Mouse (Mus musculus) liver, adult (tissue): ENCODE results near the gene Gm45521.

ENCODE experiments used
- GATA4 ChIP-seq: IDR thresholded peaks from 2 replicates; pipeline ENCODE4 v1.6.1; 2014; ENCODE audit warnings: mild to moderate bottlenecking, low read length; ENCODE audit not compliant: insufficient replicate concordance

Gene Gm45521

DNA sequence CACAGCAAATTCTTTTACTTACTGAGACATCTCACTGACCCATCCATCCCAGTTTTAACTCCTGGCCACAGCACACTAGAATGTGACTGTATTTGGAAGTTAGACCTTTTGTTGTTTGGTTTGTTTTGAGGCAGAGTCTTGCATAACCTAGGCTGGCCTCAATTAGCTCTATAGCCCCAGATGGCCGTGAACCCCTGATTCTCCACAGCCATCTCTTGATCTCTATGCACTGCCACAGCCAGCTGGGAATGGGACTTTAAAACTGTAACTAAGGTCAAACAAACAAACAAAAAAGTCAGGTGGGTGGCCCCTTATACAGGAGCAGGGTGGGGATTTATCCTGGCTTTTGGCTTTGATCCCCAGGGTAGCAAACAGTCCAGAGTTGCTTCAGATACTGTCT lies 17.6 kb downstream of the Gm45521 start:
- TF ChIP-seq GATA4 = peak; percentile 23; the same call in 1 of the 2 replicates

- TF ChIP-seq GATA4 = no peak
Measured at GRCm38 (mm10) chr14:7975177-7975576, 18.1 kb downstream of the Gm45521 start.

- TF ChIP-seq GATA4 = no peak
Measured at GRCm38 (mm10) chr14:7977471-7977870, 20.4 kb downstream of the Gm45521 start.

DNA sequence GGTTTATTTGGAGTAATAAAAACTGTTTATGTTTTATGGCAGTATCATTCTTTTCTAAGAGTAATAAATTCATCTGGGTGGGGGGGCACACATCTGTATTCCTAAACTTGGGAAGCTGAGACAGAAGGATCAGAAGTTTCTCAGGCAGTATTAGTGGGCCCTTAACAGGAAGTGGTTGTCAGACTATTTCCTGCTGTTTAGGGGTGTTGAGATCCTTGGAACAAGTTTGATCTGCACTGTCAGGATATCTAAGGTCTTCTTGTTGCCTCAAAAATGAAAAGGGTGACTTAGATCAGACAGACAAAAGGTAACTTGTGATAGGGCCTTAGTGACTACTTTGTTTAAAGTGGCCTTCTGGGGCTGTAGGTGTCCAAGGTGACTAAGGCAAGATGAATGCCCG lies 21.1 kb downstream of the Gm45521 start:
- TF ChIP-seq GATA4 = no peak

- no peak for TF ChIP-seq GATA4
Measured at GRCm38 (mm10) chr14:7981226-7981625, 24.1 kb downstream of the Gm45521 start.

- no peak for TF ChIP-seq GATA4
Measured at GRCm38 (mm10) chr14:7986913-7987312, 29.8 kb downstream of the Gm45521 start.

- no peak for TF ChIP-seq GATA4
Measured at GRCm38 (mm10) chr14:7989371-7989770, 32.3 kb downstream of the Gm45521 start.

DNA sequence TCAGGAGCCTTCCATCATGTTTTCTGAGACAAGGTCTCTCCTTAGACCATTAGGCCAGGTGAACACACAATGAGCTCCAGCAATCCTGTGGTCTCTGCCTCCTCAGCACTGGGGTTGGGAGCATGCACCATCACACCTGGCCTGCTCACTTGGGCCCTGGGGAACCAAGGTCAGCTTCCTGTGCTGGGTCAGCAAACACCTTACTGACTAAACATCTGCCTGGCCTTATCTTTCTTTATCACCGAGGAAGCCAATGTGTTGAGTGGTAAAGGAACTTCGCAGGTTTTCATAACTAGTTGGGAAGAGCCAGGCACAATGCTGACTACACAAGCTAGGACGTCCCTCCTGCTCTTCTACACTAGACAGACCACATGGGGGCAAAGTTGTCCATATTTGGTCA lies 32.9 kb downstream of the Gm45521 start:
- TF ChIP-seq GATA4 = no peak

- TF ChIP-seq GATA4 = peak; percentile 87; the same call in 1 of the 2 replicates
Measured at GRCm38 (mm10) chr14:7991108-7991776, 34.2 kb downstream of the Gm45521 start.

DNA sequence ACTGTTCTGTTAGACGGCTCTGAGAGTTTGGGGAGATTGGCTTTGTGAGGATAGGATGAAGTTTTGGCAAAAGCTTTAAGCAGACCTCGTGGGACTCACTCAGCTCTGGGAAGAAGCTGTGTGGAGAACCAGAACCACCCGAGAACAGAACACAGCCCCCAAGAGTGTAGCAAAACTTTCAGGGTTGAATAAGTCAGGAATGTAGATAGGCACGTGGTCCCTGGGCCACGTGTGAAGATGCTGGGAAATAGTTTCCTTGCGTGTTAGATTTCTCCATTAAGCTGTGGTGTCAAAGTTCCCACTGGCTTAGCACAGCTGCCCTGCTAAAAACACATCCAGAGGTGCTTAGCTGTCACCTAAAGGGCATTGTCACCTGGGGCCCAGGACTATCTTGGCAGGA lies 35.1 kb downstream of the Gm45521 start:
- no peak for TF ChIP-seq GATA4

DNA sequence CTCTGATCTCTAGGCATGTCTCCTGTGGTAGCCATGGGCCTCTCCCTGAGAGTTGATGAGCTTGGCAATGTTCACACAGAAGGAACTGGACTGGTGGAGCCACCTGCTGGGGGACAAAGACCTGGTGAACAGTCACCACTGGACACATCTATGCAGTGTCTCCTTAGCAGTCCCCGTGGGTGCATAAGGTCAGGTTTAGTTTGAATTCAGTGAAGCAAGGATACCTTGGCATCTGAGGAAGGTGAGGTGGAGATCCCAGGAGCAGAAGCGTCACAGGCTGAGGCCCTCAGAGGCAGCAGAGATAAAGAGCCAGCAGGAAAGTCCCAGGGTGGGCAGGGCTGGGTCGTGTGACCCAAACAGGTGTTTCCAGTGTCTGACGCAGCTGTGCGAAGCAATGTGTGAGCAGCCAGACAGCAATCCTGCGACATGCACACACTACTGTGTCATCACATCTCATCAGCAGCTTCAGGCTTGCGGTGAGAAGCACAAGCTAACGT lies 37.2 kb downstream of the Gm45521 start, which contains the start of gene Dnase1l3:
Gene Dnase1l3 (minus strand): TSS at position 303 of the 497 bp plus-strand sequence.
- TF ChIP-seq GATA4 = no peak

DNA sequence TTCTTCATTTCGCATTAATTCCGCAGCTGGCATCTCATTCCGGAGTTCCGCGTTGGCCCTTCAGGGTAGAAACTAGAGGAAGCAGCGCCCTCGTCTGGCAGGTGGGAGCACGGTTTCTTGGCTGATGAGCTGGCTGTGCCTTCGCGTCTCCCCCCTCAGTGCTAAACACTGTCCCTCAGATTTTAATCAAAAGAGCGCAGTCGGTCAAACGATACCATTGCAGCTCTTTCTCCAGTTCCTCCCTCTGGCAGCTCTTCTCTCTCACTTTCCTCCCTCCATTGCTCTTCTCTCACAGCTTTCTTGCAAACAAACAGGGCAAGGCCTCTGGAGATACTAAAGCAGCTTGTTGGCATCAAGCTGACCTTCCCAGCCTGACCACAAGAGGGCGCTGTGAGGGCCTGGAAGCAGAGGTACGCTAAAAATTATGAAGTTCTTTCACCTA lies 40.2 kb downstream of the Gm45521 start:
- peak; percentile 40; the same call in 1 of the 2 replicates for TF ChIP-seq GATA4

DNA sequence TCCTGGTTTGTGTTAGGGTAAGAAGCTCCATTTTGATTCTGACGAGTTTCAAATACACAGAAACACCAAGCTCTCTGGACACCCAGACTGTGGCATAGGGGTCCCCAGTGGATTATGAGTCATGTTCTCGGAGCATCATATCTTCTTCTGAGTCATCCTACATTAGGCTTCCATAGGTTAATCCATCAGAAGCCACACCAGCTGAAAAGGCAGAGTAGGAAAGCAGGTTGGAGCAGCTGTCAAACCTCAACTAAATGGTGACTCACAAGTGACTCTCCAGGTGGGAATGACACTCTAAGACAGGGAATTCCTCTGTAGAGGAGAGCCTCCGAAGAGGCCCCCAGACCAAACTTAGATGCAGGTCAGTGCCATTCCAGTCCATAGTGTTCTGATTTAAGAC lies 41.9 kb downstream of the Gm45521 start:
- TF ChIP-seq GATA4 = no peak

- TF ChIP-seq GATA4 = no peak
Measured at GRCm38 (mm10) chr14:7999435-7999834, 42.3 kb downstream of the Gm45521 start.

GRCm38 (mm10) chr14:8000247-8000646 lies 43.2 kb downstream of the Gm45521 start:
- TF ChIP-seq GATA4 = 0 out of 2 replicates have a peak, but pooled peaks have one; percentile 12

GRCm38 (mm10) chr14:8000831-8001685 lies 44.0 kb downstream of the Gm45521 start:
- no peak for TF ChIP-seq GATA4
